Mouse (Mus musculus): ENCODE data around the gene Nbeal2. TPM values are rescaled to one million over a fixed set of nuclear protein-coding genes. Genes with fewer than 3 reads are reported as not detected.

The Nbeal2 gene
- 0.56 and 0.72 TPM in 2 replicates for polyA plus RNA-seq (2021; fragmentation: Nextera tagmentation)
- long read RNA-seq, experiment 1, partial matches to known transcripts, result 2 of 2 reads
- long read RNA-seq, experiment 1, other reads (novel, unspliced or antisense), result 0 of 2 reads
- long read RNA-seq, experiment 2, partial matches to known transcripts, result 7 of 8 reads
- long read RNA-seq, experiment 2, other reads (novel, unspliced or antisense), result 1 of 8 reads

GRCm38 (mm10) chr9:110653655-110654461, at the start of gene Nbeal2:
TSS of gene Nbeal2 (minus strand) at chr9:110654161.

GRCm38 (mm10) chr9:110656249-110657221, 2.6 kb upstream of the Nbeal2 start, which contains the start of gene Ccdc12:
TSS of gene Ccdc12 (plus strand) at chr9:110656503.

GRCm38 (mm10) chr9:110624361-110625166, 29.4 kb downstream of the Nbeal2 start, which contains the start of gene Nradd:
TSS of gene Nradd (minus strand) at chr9:110624452.

Small RNAs within 50 kb of the gene (microRNA-seq; reads per million reads assigned to microRNA genes)
- gene Mir8107, result not detected

Other genes starting within 250 kb of the Nbeal2 start
- gene Ptpn23, start 245.9 kb downstream of the Nbeal2 start, polyA plus RNA-seq (2021; fragmentation: Nextera tagmentation), result 9.3 and 9.8 TPM in 2 replicates
- gene Ngp, start 234.4 kb downstream of the Nbeal2 start, polyA plus RNA-seq (2021; fragmentation: Nextera tagmentation), result not detected in 2 replicates
- gene Klhl18, start 177.5 kb downstream of the Nbeal2 start, polyA plus RNA-seq (2021; fragmentation: Nextera tagmentation), result 5.6 and 6.0 TPM in 2 replicates
- gene Kif9, start 177.2 kb downstream of the Nbeal2 start, polyA plus RNA-seq (2021; fragmentation: Nextera tagmentation), result 2.5 and 3.2 TPM in 2 replicates
- gene Setd2, start 121.6 kb downstream of the Nbeal2 start, polyA plus RNA-seq (2021; fragmentation: Nextera tagmentation), result 8.0 TPM in 2 replicates
- 2.7 and 3.2 TPM in 2 replicates for gene Nradd, start 29.7 kb downstream of the Nbeal2 start, polyA plus RNA-seq (2021; fragmentation: Nextera tagmentation)
- 105 and 106 TPM in 2 replicates for gene Ccdc12, start 2.3 kb upstream of the Nbeal2 start, polyA plus RNA-seq (2021; fragmentation: Nextera tagmentation)
- gene Myl3, start 87.7 kb upstream of the Nbeal2 start, polyA plus RNA-seq (2021; fragmentation: Nextera tagmentation), result 0.41 and 0.43 TPM in 2 replicates
- 2.3 and 3.6 TPM in 2 replicates for gene Pth1r, start 93.0 kb upstream of the Nbeal2 start, polyA plus RNA-seq (2021; fragmentation: Nextera tagmentation)
- not detected in 2 replicates for gene Prss42, start 144.0 kb upstream of the Nbeal2 start, polyA plus RNA-seq (2021; fragmentation: Nextera tagmentation)
- gene Prss44, start 159.8 kb upstream of the Nbeal2 start, polyA plus RNA-seq (2021; fragmentation: Nextera tagmentation), result not detected in 2 replicates
- gene Prss43, start 172.5 kb upstream of the Nbeal2 start, polyA plus RNA-seq (2021; fragmentation: Nextera tagmentation), result 0.23 and 0.25 TPM in 2 replicates
- 0.59 and 0.64 TPM in 2 replicates for gene Prss45, start 180.4 kb upstream of the Nbeal2 start, polyA plus RNA-seq (2021; fragmentation: Nextera tagmentation)
- gene Prss46, start 190.3 kb upstream of the Nbeal2 start, polyA plus RNA-seq (2021; fragmentation: Nextera tagmentation), result not detected in 2 replicates
- gene Prss50, start 203.8 kb upstream of the Nbeal2 start, polyA plus RNA-seq (2021; fragmentation: Nextera tagmentation), result 0.94 and 3.3 TPM in 2 replicates
- gene Als2cl, start 225.7 kb upstream of the Nbeal2 start, polyA plus RNA-seq (2021; fragmentation: Nextera tagmentation), result 1.2 TPM in 2 replicates
- gene Tmie, start 226.0 kb upstream of the Nbeal2 start, polyA plus RNA-seq (2021; fragmentation: Nextera tagmentation), result 0.95 and 2.4 TPM in 2 replicates